Comparison of ENCODE assay signal across 14 mouse cellular contexts in the genomic region with DNA sequence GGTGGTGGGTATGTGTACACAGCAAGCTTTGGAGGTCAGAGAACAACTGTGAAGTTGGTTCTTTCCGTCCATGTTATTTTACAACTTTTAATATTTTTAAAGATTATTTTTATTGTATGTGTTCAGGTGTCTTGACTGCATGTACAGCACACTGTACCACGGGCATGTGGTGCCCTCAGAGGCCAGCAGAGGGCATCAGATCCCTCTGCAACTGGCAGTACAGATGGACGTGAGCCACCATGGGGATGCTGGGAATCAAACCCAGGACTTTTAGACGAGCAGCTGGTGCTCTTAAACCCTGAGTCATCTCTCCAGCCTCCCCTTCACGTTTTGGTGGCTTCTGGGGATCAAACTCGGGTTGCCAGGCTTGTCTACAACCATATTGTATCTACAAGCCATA. TPM values are rescaled to one million over a fixed set of nuclear protein-coding genes. Genes with fewer than 3 reads are reported as not detected.
DNase-seq lines count a peak whose midpoint lies in the region; ATAC-seq and TF ChIP-seq lines count a peak whose summit lies in the region.
"Had no signal": no experiment of that assay in that cellular context is flagged by ENCODE, and none has a peak within 500 bp of the region (broad histone marks: within the 10 kb centered on the region; RNA-seq: fewer than 3 reads in every experiment).

No protein-coding gene starts in this region.

- no peak overlapping the region for H3K27ac ChIP-seq in kidney, adult 2 months (ENCODE audit: insufficient read depth, low read depth, low read length)
- H3K27ac ChIP-seq in kidney, embryonic 16.5 days (ENCODE audit: low read length) = no peak overlapping the region
- H3K27ac ChIP-seq in testis, adult 2 months (ENCODE audit: control insufficient read depth, insufficient read depth, low read depth, low read length) = no peak overlapping the region
- H3K27ac ChIP-seq in bone marrow, adult 2 months (ENCODE audit: control insufficient read depth, insufficient read depth, low read depth, low read length, poor library complexity) = no peak overlapping the region
- H3K27ac ChIP-seq: macrophage had no signal

- TF ChIP-seq POLR2A in kidney, adult 2 months (IDR thresholded peaks at IDR 0.05; ENCODE audit: low read depth, low read length) = no peak
- no peak for TF ChIP-seq POLR2A in testis, adult 2 months (IDR thresholded peaks at IDR 0.05; ENCODE audit: control insufficient read depth, low read depth, low read length)
- TF ChIP-seq POLR2A in bone marrow, adult 2 months (IDR thresholded peaks at IDR 0.05; ENCODE audit: borderline replicate concordance, control insufficient read depth, low read depth, low read length) = no peak

- peaks cover under 1% of the 10 kb centered on the region; the same call in 1 of the 2 replicates for H3K4me1 ChIP-seq in kidney, adult 2 months (ENCODE audit: control insufficient read depth, insufficient read depth, low read length)
- no peaks in the 10 kb centered on the region for H3K4me1 ChIP-seq in kidney, embryonic 16.5 days (ENCODE audit: insufficient read depth, low read length)
- H3K4me1 ChIP-seq in testis, adult 2 months (ENCODE audit: control insufficient read depth, insufficient read depth, low read length) = peaks cover 4% of the 10 kb centered on the region
- no peaks in the 10 kb centered on the region for H3K4me1 ChIP-seq in bone marrow, adult 2 months (ENCODE audit: control insufficient read depth, insufficient read depth, low read length)

- no peaks in the 10 kb centered on the region for H3K27me3 ChIP-seq in kidney, adult 2 months (replicated peaks; ENCODE audit: control insufficient read depth, insufficient read depth, low read length)
- H3K27me3 ChIP-seq in kidney, embryonic 16.5 days (ENCODE audit: insufficient read depth, low read length) = no peaks in the 10 kb centered on the region
- H3K27me3 ChIP-seq in testis, adult 2 months (ENCODE audit: control insufficient read depth, insufficient read depth, low read length) = no peaks in the 10 kb centered on the region

- TF ChIP-seq CTCF in kidney, adult 2 months (conservative IDR thresholded peaks at IDR 0.05; ENCODE audit: insufficient read depth, insufficient read length, low read depth, low read length) = peak; percentile 45
- TF ChIP-seq CTCF in testis, adult 2 months (IDR thresholded peaks at IDR 0.05; ENCODE audit: control insufficient read depth, insufficient read depth, insufficient replicate concordance, low read depth, low read length) = peak; percentile 41; the same call in 1 of the 2 replicates
- TF ChIP-seq CTCF in bone marrow, adult 2 months (IDR thresholded peaks at IDR 0.05; ENCODE audit: control insufficient read depth, insufficient read depth, low read length) = peak; percentile 55; the same call in 1 of the 2 replicates

- H3K9ac ChIP-seq in kidney, embryonic 16.5 days (replicated peaks; ENCODE audit: low read length) = no peak overlapping the region

- H3K36me3 ChIP-seq in kidney, adult 2 months (ENCODE audit: control insufficient read depth, insufficient read depth, low read length) = no peaks in the 10 kb centered on the region
- no peaks in the 10 kb centered on the region for H3K36me3 ChIP-seq in kidney, embryonic 16.5 days (ENCODE audit: insufficient read depth, low read length)
- no peaks in the 10 kb centered on the region for H3K36me3 ChIP-seq in testis, adult 2 months (ENCODE audit: control insufficient read depth, insufficient read depth, low read length)

- no peak for DNase-seq in kidney, adult 2 months
- DNase-seq in testis, postnatal 14 days (ENCODE audit: low spot score) = no peak
- peak; percentile 47 to 48 for DNase-seq in thymus, postnatal 36 days
- DNase-seq in heart, postnatal 10 days = no peak
- DNase-seq: right cerebral cortex, postnatal 14 days had no signal

- ATAC-seq in kidney, embryonic 16.5 days (ENCODE audit: low FRiP score, low TSS enrichment) = no peak
- ATAC-seq in erythroblast, adult 5-6 weeks (replicated peaks; ENCODE audit: low FRiP score, poor library complexity, severe bottlenecking) = no peak

- H3K9me3 ChIP-seq in kidney, embryonic 16.5 days (ENCODE audit: low read length) = 0 out of 2 replicates have a peak, but pooled peaks cover 2% of the 10 kb centered on the region

- WGBS in kidney, adult 2 months = 62% methylated on average over 6 of the region's 6 CpGs
- 57% methylated on average over 6 of the region's 6 CpGs for WGBS in kidney, embryonic 16.5 days
- WGBS in bone marrow, adult 2 months = 54% methylated on average over 6 of the region's 6 CpGs

- H3K4me3 ChIP-seq in kidney, adult 2 months (ENCODE audit: insufficient read depth, low read depth, low read length) = no peak overlapping the region
- H3K4me3 ChIP-seq in kidney, embryonic 16.5 days (ENCODE audit: low read length) = no peak overlapping the region
- no peak overlapping the region for H3K4me3 ChIP-seq in testis, adult 2 months (ENCODE audit: control insufficient read depth, low read depth, low read length)
- no peak overlapping the region for H3K4me3 ChIP-seq in bone marrow, adult 2 months (replicated peaks; ENCODE audit: control insufficient read depth, low read depth, low read length)

- H3K4me2 ChIP-seq in kidney, embryonic 16.5 days (replicated peaks; ENCODE audit: low read depth, low read length) = no peak overlapping the region

- intact Hi-C loops in heart, postnatal 10 days (cut with DNase I) = loop anchor here (10.0 kb wide), 1 partner anchor 73 kb away; no protein-coding TSS in a partner anchor

RNA-seq across cellular contexts. Expression of a gene that starts 5.9 kb away (rescaled TPM):
- polyA plus RNA-seq in kidney, adult 2 months (2012; rRNA removed) = 0.10 TPM in 1 of 2 replicates, not detected in the other
- 0.24 and 0.31 TPM in 2 replicates for polyA plus RNA-seq in kidney, embryonic 16.5 days (2015; fragmentation: Nextera tagmentation; extraction: Ambion mirVana)
- 61.5 and 63.7 TPM in 2 replicates for polyA plus RNA-seq in testis, adult 2 months (2012; rRNA removed)
- polyA plus RNA-seq in bone marrow, adult 2 months (2011; ENCODE audit: insufficient read depth, insufficient read length, low replicate concordance, missing spikeins) = not detected in 2 replicates
- total RNA-seq in erythroblast, adult 5-6 weeks (2015; ENCODE audit: low replicate concordance) = not detected in 2 replicates
- total RNA-seq in erythroblast, adult 5-6 weeks (2017; ENCODE audit: low replicate concordance) = not detected in 2 replicates
- not detected for total RNA-seq in heart, postnatal 10 days (2021)
- total RNA-seq: gastrocnemius, adult 18-20 months had no signal
- polyA plus RNA-seq: kidney, embryonic 14.5 days; neural tube, embryonic 11.5 days had no signal

RNA-seq across cellular contexts. Expression of a gene that starts 15.2 kb away (rescaled TPM):
- 17.3 and 17.9 TPM in 2 replicates for polyA plus RNA-seq in kidney, adult 2 months (2012; rRNA removed)
- 20.5 and 20.6 TPM in 2 replicates for polyA plus RNA-seq in kidney, embryonic 16.5 days (2015; fragmentation: Nextera tagmentation; extraction: Ambion mirVana)
- polyA plus RNA-seq in testis, adult 2 months (2012; rRNA removed) = 0.11 TPM in 1 of 2 replicates, not detected in the other
- not detected in 2 replicates for polyA plus RNA-seq in bone marrow, adult 2 months (2011; ENCODE audit: insufficient read depth, insufficient read length, low replicate concordance, missing spikeins)
- not detected in 2 replicates for total RNA-seq in erythroblast, adult 5-6 weeks (2015; ENCODE audit: low replicate concordance)
- total RNA-seq in erythroblast, adult 5-6 weeks (2017; ENCODE audit: low replicate concordance) = 0.28 TPM in 1 of 2 replicates, not detected in the other
- total RNA-seq in heart, postnatal 10 days (2021) = not detected
- total RNA-seq: gastrocnemius, adult 18-20 months; left cerebral cortex, postnatal 14 days had no signal

RNA-seq across cellular contexts. Expression of a gene that starts 47.6 kb away (rescaled TPM):
- 3.2 and 3.5 TPM in 2 replicates for polyA plus RNA-seq in kidney, adult 2 months (2012; rRNA removed)
- 0.84 and 1.3 TPM in 2 replicates for polyA plus RNA-seq in kidney, embryonic 16.5 days (2015; fragmentation: Nextera tagmentation; extraction: Ambion mirVana)
- 0.32 and 0.34 TPM in 2 replicates for polyA plus RNA-seq in testis, adult 2 months (2012; rRNA removed)
- polyA plus RNA-seq in bone marrow, adult 2 months (2011; ENCODE audit: insufficient read depth, insufficient read length, low replicate concordance, missing spikeins) = 3.6 and 4.0 TPM in 2 replicates
- 0.63 TPM in 1 of 2 replicates, not detected in the other for total RNA-seq in erythroblast, adult 5-6 weeks (2015; ENCODE audit: low replicate concordance)
- not detected in 2 replicates for total RNA-seq in erythroblast, adult 5-6 weeks (2017; ENCODE audit: low replicate concordance)
- total RNA-seq in heart, postnatal 10 days (2021) = under 1 TPM; 0.29 to 0.72 TPM
- total RNA-seq: gastrocnemius, adult 18-20 months; left cerebral cortex, postnatal 14 days had no signal

Comparison
In these comparisons a context has a peak if more than half of its experiments do, and no peak if none do; other contexts are left out.
1. DNase-seq: peak in thymus, postnatal 36 days (2 of 2); none in kidney, adult 2 months (single experiment), testis, postnatal 14 days (single experiment) and heart, postnatal 10 days (0 of 2).
2. RNA of a gene that starts 5.9 kb away (polyA plus RNA-seq): 61.5 to 63.7 TPM in testis, adult 2 months; not detected in bone marrow, adult 2 months, 0.24 to 0.31 TPM in kidney, embryonic 16.5 days and 0.10 TPM in kidney, adult 2 months; every median in the first group is over 10 times any median in the second.
3. RNA of a gene that starts 15.2 kb away (polyA plus RNA-seq): 20.5 to 20.6 TPM in kidney, embryonic 16.5 days and 17.3 to 17.9 TPM in kidney, adult 2 months; not detected in bone marrow, adult 2 months and 0.11 TPM in testis, adult 2 months; every median in the first group is over 10 times any median in the second.
4. Peak in every context shown above with its lines, with median percentiles within 50 percentile points of each other: CTCF ChIP-seq.